Mouse (Mus musculus) 416B (cell line): ENCODE data around the gene Capn9.

Experiments
- DNase-seq: peaks from one replicate; pipeline ENCODE4 v3.0.0; 2011; ENCODE audit warnings: low read depth

Capn9 gene

GRCm38 (mm10) chr8:124643540-124644339 lies 67.8 kb downstream of the Capn9 start:
- no peak for DNase-seq

GRCm38 (mm10) chr8:124648311-124648710 lies 72.4 kb downstream of the Capn9 start:
- no peak for DNase-seq

- DNase-seq = no peak
Measured at GRCm38 (mm10) chr8:124651776-124652175, 75.9 kb downstream of the Capn9 start.

GRCm38 (mm10) chr8:124652546-124652945 lies 76.6 kb downstream of the Capn9 start:
- DNase-seq = no peak

- DNase-seq = no peak
Measured at GRCm38 (mm10) chr8:124653568-124654475, 77.9 kb downstream of the Capn9 start.

- no peak for DNase-seq
Measured at GRCm38 (mm10) chr8:124657961-124658360, 82.0 kb downstream of the Capn9 start.

- no peak for DNase-seq
Measured at GRCm38 (mm10) chr8:124658415-124658814, 82.5 kb downstream of the Capn9 start.

- DNase-seq = no peak
Measured at GRCm38 (mm10) chr8:124661781-124662180, 85.9 kb downstream of the Capn9 start.

- no peak for DNase-seq
Measured at GRCm38 (mm10) chr8:124662446-124663111, 86.7 kb downstream of the Capn9 start.

GRCm38 (mm10) chr8:124663112-124663873 lies 87.4 kb downstream of the Capn9 start, which contains the start of gene 2310022B05Rik:
TSS of gene 2310022B05Rik (minus strand) at chr8:124663369.
- DNase-seq = no peak

- no peak for DNase-seq
Measured at GRCm38 (mm10) chr8:124663874-124664230, 87.9 kb downstream of the Capn9 start.

GRCm38 (mm10) chr8:124664414-124664813 lies 88.5 kb downstream of the Capn9 start:
- no peak for DNase-seq
